Mouse (Mus musculus): Measurements from ENCODE around the gene Fnip1.
"Not testable (repeated sequence)": the region's sequence is repeated elsewhere in the genome, so short reads cannot be mapped to it uniquely, and the experiment has no call there.

The Fnip1 gene

GRCm38 (mm10) chr11:54437823-54438337, at the start of gene Fnip1:
Gene Fnip1, plus strand, starts transcription at chr11:54438199.
- peak; percentile 94 to 96 for DNase-seq

GRCm38 (mm10) chr11:54390386-54390785, 47.6 kb upstream of the Fnip1 start:
- no peak for DNase-seq

DNA sequence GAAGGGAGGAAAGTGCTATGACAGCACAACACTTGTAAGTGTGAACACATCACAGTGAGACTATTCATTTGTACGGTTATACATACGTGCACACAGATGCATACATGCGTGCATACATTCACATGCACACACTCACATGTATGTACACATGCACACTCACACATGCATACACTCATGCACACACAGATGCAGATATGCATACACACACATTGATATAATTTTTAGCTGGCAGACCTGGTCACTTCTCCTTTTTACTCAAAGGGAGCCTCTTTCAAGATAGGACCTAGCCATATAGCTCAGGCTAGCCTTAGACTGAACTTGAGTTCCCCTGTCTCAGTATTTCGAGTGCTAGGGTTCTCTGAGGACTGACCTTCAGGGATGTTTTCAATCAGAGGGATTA, 46.7 kb upstream of the Fnip1 start:
- DNase-seq, result no peak

DNA sequence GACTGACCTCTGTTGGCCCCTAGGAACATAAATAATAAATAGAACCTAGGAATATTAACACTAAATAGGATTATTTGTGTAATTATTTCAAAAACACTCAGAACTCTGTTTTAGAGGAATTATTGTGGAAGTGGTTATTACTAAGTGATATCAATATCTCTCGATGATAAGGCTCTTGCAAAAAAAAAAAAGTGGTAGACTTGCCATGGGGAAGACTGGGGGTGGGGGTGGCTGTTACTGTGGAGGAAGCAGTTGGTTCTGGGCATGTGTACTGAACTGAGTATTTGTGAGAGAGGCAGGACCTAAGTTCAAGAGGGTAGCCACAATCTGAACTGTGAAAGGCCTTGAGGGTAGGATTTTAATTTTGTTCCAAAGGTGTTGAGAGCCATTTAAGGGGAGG, 41.3 kb upstream of the Fnip1 start:
- DNase-seq, result no peak

- no peak for DNase-seq
Observed at GRCm38 (mm10) chr11:54398058-54398457, 39.9 kb upstream of the Fnip1 start.

DNA sequence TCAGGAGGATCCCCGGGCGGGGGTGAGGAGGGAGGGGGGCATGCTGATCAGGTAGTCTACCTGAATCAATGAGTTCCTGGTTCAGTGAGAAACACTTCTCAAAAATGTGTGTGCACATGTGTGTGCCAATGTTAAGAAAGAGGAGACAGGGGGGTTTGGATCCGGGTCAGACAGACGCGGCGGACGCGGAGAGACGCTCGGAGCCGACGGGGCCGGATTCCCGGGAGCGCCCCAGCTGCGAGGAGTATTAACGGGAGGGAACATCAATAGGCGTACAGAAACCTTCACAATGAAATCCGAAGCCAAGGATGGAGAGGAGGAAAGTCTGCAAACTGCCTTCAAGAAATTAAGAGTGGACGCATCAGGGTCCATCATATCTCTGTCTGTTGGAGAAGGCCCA, 37.2 kb upstream of the Fnip1 start:
- DNase-seq, result not testable (repeated sequence)

- no peak for DNase-seq
Observed at GRCm38 (mm10) chr11:54404885-54405284, 33.1 kb upstream of the Fnip1 start.

- no peak for DNase-seq
Observed at GRCm38 (mm10) chr11:54406930-54407546, 31.0 kb upstream of the Fnip1 start.

- no peak for DNase-seq
Observed at GRCm38 (mm10) chr11:54410612-54411011, 27.4 kb upstream of the Fnip1 start.

DNA sequence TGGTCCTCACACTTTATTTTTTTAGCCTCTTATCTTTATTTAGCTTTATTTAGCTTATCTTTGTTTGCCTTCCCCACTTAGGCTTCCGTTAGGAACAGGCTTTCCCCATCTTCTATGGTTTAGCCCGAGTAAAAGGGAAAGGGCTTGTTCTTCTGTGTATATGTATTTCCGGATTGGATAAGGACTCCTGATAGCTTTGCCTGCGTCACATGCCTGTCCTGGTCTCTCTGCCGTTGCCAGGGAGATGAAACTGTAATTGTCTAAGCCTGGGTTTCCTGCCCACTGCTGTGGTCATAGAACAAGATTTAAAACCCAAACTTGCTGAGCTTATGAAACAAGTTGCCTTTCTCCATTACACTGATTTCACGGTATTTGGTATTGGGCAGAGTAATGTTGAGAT, 25.0 kb upstream of the Fnip1 start:
- no peak for DNase-seq

GRCm38 (mm10) chr11:54423007-54423406, 15.0 kb upstream of the Fnip1 start:
- no peak for DNase-seq

GRCm38 (mm10) chr11:54426267-54426666, 11.7 kb upstream of the Fnip1 start:
- no peak for DNase-seq

DNA sequence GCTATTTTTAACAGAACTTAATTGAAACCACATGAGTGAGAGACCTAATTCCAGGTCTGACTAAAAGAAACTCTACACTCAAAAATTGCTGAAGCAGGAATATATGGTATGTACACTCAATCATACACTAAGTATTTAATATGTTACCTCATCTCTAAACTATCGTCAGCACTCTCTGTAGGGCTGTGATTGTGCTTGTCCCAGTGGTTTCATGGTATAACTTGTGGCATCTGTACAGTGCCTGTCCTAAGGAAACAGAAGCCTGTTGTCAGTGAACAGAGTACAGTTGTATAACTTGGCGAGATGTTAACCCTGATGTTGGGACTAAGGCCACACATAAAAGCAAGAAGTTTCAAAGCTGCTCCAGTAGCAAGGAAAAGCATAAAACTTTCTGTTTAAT, 10.9 kb upstream of the Fnip1 start:
- DNase-seq, result no peak

GRCm38 (mm10) chr11:54427695-54428352, 10.2 kb upstream of the Fnip1 start:
- no peak for DNase-seq

- no peak for DNase-seq
Observed at GRCm38 (mm10) chr11:54429224-54429623, 8.8 kb upstream of the Fnip1 start.

GRCm38 (mm10) chr11:54435797-54436196, 2.2 kb upstream of the Fnip1 start:
- DNase-seq, result no peak

DNA sequence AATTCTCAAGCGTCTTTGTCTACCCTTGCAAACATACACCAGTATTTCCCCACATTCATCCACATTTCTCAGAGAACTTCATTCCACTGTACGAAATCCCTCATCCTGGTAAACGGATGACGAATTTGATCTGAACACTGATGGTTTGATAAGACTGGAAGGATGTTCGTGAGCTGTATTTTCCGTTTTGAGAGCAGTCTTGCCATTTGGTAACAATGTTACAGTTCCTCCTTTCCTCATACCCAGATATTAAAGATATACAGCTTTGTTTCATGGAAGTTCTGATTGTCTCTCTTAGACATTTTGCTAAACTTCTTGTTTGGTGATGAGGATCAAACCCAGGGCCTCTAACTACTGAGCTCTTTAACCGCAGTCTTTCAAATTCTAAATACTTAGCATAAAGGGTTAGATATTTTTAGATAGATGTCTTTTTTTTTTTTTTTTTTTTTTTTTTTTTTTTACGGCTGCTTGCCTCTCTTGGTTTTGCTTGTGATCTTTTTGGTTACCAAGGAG, 633 bp upstream of the Fnip1 start:
- no peak for DNase-seq

DNA sequence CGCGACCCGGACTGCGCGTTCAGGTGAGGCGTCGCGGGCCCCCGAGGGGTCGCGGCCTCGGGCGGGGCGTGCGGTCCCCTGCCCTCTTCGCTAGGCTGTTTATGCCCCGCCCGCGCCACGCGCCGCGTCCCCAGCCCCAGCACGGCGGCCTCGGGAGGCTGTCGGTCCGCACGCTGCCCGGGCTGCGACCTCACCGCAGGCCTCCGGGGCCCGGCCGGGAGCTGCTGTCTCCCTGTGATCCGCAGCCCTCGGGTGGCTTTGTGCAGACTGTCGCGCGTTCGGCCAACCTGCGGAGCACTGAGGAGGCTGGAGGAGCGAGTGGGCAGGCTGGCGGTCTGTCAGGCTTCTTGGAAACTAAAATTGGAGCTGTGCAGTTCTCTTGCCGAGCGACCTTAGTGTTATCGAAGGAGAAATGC, 375 bp downstream of the Fnip1 start:
- peak; percentile 63 to 74 for DNase-seq

- no peak for DNase-seq
Observed at GRCm38 (mm10) chr11:54438991-54439690, 1.1 kb downstream of the Fnip1 start.

- no peak for DNase-seq
Observed at GRCm38 (mm10) chr11:54439691-54440029, 1.7 kb downstream of the Fnip1 start.

DNA sequence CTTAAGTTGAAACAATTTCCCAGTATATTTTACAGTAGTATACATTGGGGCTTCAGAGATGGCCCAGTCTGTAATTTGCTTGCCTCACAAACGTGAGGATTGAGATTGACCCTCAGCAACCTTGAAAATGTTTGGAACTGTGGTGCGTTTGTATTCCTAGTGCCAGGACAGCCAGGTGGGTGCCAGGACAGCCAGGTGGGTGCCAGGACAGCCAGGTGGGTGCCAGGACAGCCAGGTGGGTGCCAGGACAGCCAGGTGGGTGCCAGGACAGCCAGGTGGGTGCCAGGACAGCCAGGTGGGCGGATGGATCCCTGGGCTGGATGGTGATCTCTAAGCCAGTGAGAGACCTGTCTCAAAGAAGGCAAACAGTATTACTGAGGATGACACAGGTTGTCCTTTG, 12.8 kb downstream of the Fnip1 start:
- peak; percentile 50 to 56 for DNase-seq

DNA sequence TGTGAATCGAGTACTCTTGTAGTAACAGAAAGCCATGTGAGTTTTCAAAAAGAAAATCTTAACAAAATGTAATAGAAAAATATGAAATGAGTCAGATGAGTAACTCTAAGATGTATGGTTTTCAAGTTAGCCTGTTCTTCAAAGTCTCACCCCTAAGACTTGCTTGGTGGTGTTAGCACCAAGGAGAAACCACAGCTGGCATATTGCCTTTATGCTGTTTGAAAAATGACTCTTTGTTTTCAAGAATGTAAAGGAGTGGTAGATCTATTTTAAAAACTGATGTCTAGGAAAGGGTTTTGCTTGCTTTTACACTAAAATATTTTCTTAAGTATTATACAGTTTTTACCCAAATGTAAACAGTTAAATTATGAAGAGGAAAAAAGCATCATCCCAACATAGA, 16.5 kb downstream of the Fnip1 start:
- DNase-seq, result no peak

GRCm38 (mm10) chr11:54456875-54457274, 18.9 kb downstream of the Fnip1 start:
- DNase-seq, result no peak

- no peak for DNase-seq
Observed at GRCm38 (mm10) chr11:54458168-54458567, 20.2 kb downstream of the Fnip1 start.

All from cerebellum, adult 18-20 months (tissue).